In the genomic region with DNA sequence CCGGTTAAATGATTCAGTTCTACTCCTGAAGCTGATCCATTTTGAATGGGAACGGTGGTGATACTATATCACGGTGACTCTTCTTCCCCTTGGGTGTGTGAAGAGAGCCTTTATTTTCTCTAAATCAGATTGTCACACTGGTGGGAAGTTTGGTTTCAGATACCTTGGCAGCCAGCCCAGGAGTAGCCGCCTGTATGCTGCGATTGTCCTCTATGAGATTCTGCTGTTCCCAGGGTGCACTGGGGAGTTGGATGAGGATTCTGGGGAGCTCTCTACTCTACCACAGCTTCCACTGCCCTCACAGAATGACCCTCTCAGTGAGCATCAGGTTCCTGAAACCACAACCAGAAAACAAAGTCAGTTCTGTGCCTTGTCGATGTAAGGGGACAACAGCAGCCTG, we compare ENCODE assay signal across 10 mouse cellular contexts.
A peak's percentile ranks its signal among the peaks of the same experiment; 100 is the strongest.
DNase-seq lines count a peak whose midpoint lies in the region; ATAC-seq lines count a peak whose summit lies in the region.
"Had no signal": no experiment of that assay in that cellular context is flagged by ENCODE, and none has a peak within 500 bp of the region (broad histone marks: within the 10 kb centered on the region; RNA-seq: fewer than 3 reads in every experiment).

No protein-coding gene starts in this region.

- peak overlapping the region; percentile 37 to 52; a peak in 2 of 4 replicates for H3K27ac ChIP-seq in heart, embryonic 14.5 days (replicated peaks in 1 of 2; ENCODE audit: control insufficient read depth in 1 of 2, insufficient read depth in 1 of 2, low read depth in 2 of 2, low read length in 2 of 2)
- no peak overlapping the region for H3K27ac ChIP-seq in midbrain, embryonic 15.5 days
- H3K27ac ChIP-seq: midbrain, embryonic 12.5 days; stomach, embryonic 15.5 days had no signal

- no peak for ATAC-seq in heart, embryonic 14.5 days (ENCODE audit: insufficient number of reproducible peaks, insufficient read depth, low FRiP score, low read depth)
- ATAC-seq in midbrain, embryonic 15.5 days (replicated peaks), result no peak

- no peak overlapping the region for H3K9ac ChIP-seq in heart, embryonic 14.5 days (ENCODE audit: low read length)
- no peak overlapping the region for H3K9ac ChIP-seq in midbrain, embryonic 15.5 days
- H3K9ac ChIP-seq: midbrain, embryonic 12.5 days; stomach, embryonic 15.5 days had no signal

- 41% methylated on average over 6 of the region's 6 CpGs for WGBS in heart, embryonic 14.5 days
- WGBS in midbrain, embryonic 15.5 days, result 50% methylated on average over 6 of the region's 6 CpGs

- no peaks in the 10 kb centered on the region for H3K27me3 ChIP-seq in heart, embryonic 14.5 days (ENCODE audit: control insufficient read depth, insufficient read depth, low read length)
- no peaks in the 10 kb centered on the region for H3K27me3 ChIP-seq in midbrain, embryonic 15.5 days (replicated peaks)
- H3K27me3 ChIP-seq: midbrain, embryonic 12.5 days; stomach, embryonic 15.5 days had no signal

- H3K4me3 ChIP-seq in heart, embryonic 14.5 days (ENCODE audit: control insufficient read depth in 1 of 2, insufficient read depth in 1 of 2, low read depth in 1 of 2, low read length in 2 of 2), result no peak overlapping the region
- no peak overlapping the region for H3K4me3 ChIP-seq in midbrain, embryonic 15.5 days
- H3K4me3 ChIP-seq: midbrain, embryonic 12.5 days; stomach, embryonic 15.5 days had no signal

- H3K4me1 ChIP-seq in heart, embryonic 14.5 days (ENCODE audit: control insufficient read depth in 2 of 2, insufficient read depth in 2 of 2, low read length in 2 of 2), result peaks cover 15 to 25% of the 10 kb centered on the region in 2 experiments
- H3K4me1 ChIP-seq in midbrain, embryonic 15.5 days, result peaks cover 10% of the 10 kb centered on the region; the same call in 1 of the 2 replicates

- intact Hi-C loops in left cerebral cortex, postnatal 4 days (cut with DNase I), result no loop called here

- H3K4me2 ChIP-seq in heart, embryonic 14.5 days (ENCODE audit: low read length), result no peak overlapping the region
- no peak overlapping the region for H3K4me2 ChIP-seq in midbrain, embryonic 15.5 days
- H3K4me2 ChIP-seq: midbrain, embryonic 12.5 days; stomach, embryonic 15.5 days had no signal

- DNase-seq in left cerebral cortex, postnatal 4 days, result peak; percentile 24
- DNase-seq in left cerebral cortex, adult 11 months (ENCODE audit: low spot score), result no peak
- peak; percentile 75 for DNase-seq in kidney, postnatal 10 days
- peak; percentile 54 for DNase-seq in right cerebral cortex, postnatal 14 days
- no peak for DNase-seq in spleen, postnatal 4 days (ENCODE audit: low spot score in 2 of 2)
- DNase-seq: layer of hippocampus, postnatal 36 days had no signal

- no peaks in the 10 kb centered on the region for H3K36me3 ChIP-seq in heart, embryonic 14.5 days (ENCODE audit: control insufficient read depth, insufficient read depth, low read length)
- no peaks in the 10 kb centered on the region for H3K36me3 ChIP-seq in midbrain, embryonic 15.5 days (replicated peaks)
- H3K36me3 ChIP-seq: midbrain, embryonic 12.5 days; stomach, embryonic 15.5 days had no signal

- no peaks in the 10 kb centered on the region for H3K9me3 ChIP-seq in heart, embryonic 14.5 days (ENCODE audit: control insufficient read depth, low read length)
- no peaks in the 10 kb centered on the region for H3K9me3 ChIP-seq in midbrain, embryonic 15.5 days
- H3K9me3 ChIP-seq: midbrain, embryonic 12.5 days; stomach, embryonic 15.5 days had no signal

Comparison
In these comparisons a context has a peak if more than half of its experiments do, and no peak if none do; other contexts are left out.
1. DNase-seq: peak in left cerebral cortex, postnatal 4 days (single experiment), kidney, postnatal 10 days (single experiment) and right cerebral cortex, postnatal 14 days (single experiment); none in left cerebral cortex, adult 11 months (single experiment) and spleen, postnatal 4 days (0 of 2).